Comparison of ENCODE assay signal across 12 mouse cellular contexts in the genomic region with DNA sequence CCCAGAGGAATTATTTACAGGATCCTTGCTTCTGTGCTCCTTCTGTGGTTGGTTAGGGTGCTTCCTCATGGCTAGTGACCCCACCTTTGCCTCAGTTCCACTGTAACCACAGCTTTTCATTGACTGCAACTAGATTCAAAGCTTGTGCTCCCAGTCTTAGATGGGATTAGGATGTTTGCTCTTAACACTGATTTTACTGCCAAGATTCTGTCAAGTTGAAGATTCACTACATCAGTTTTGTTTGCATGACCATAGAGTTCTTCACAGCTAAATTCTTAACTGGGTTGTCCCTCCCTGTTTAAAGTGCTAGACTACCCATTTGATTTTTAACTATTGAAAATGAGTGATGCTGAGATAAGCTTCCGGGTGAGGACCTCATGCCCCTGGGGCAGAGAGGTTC. TPM values are rescaled to one million over a fixed set of nuclear protein-coding genes. Genes with fewer than 3 reads are reported as not detected.
DNase-seq lines count a peak whose midpoint lies in the region; ATAC-seq and TF ChIP-seq lines count a peak whose summit lies in the region.
"Had no signal": no experiment of that assay in that cellular context is flagged by ENCODE, and none has a peak within 500 bp of the region (broad histone marks: within the 10 kb centered on the region; RNA-seq: fewer than 3 reads in every experiment).

No protein-coding gene starts in this region.

- TF ChIP-seq EP300 in liver, postnatal 0 days (IDR thresholded peaks at IDR 0.05; ENCODE audit: low read depth), result no peak

- no peak overlapping the region for H3K27ac ChIP-seq in forebrain, embryonic 14.5 days (ENCODE audit: low read depth, low read length)
- H3K27ac ChIP-seq in forebrain, postnatal 0 days (ENCODE audit: low read depth, low read length), result no peak overlapping the region
- H3K27ac ChIP-seq in liver, postnatal 0 days (ENCODE audit: low read depth), result peak overlapping the region; percentile 16; the same call in 1 of the 2 replicates
- no peak overlapping the region for H3K27ac ChIP-seq in liver, embryonic 12.5 days

- no peaks in the 10 kb centered on the region for H3K36me3 ChIP-seq in forebrain, embryonic 14.5 days (ENCODE audit: control insufficient read depth, insufficient read depth, low read length)
- H3K36me3 ChIP-seq in forebrain, postnatal 0 days (ENCODE audit: insufficient read depth), result no peaks in the 10 kb centered on the region
- no peaks in the 10 kb centered on the region; the same call in 1 of the 2 replicates for H3K36me3 ChIP-seq in liver, postnatal 0 days (replicated peaks; ENCODE audit: insufficient read depth, low read length)
- 0 out of 2 replicates have a peak, but pooled peaks cover 11% of the 10 kb centered on the region for H3K36me3 ChIP-seq in liver, embryonic 12.5 days
- peaks cover 41% of the 10 kb centered on the region for H3K36me3 ChIP-seq in megakaryocyte, embryonic 14.5 days (replicated peaks; ENCODE audit: low read length)

- H3K4me1 ChIP-seq in forebrain, embryonic 14.5 days (ENCODE audit: control insufficient read depth, insufficient read depth, low read length), result peaks cover 28% of the 10 kb centered on the region
- peaks cover 15% of the 10 kb centered on the region for H3K4me1 ChIP-seq in forebrain, postnatal 0 days (ENCODE audit: insufficient read depth)
- peaks cover 14% of the 10 kb centered on the region for H3K4me1 ChIP-seq in liver, postnatal 0 days (ENCODE audit: insufficient read depth)
- peaks cover 31% of the 10 kb centered on the region for H3K4me1 ChIP-seq in liver, embryonic 12.5 days
- H3K4me1 ChIP-seq in megakaryocyte, embryonic 14.5 days, result peaks cover 86% of the 10 kb centered on the region

- peak; percentile 46 for DNase-seq in forebrain, embryonic 14.5 days (ENCODE audit: low spot score)
- DNase-seq in forebrain, postnatal 0 days, result no peak
- DNase-seq in liver, postnatal 0 days, result no peak
- DNase-seq in adipocyte (ENCODE audit: low spot score), result peak; percentile 85
- DNase-seq in T-cell, adult 2 months (ENCODE audit: low spot score), result no peak
- DNase-seq in retina, postnatal 1 day, result no peak
- DNase-seq: adrenal gland, postnatal 10 days; lung, postnatal 4 days; right cerebral cortex, postnatal 4 days; thymus, adult 2 months had no signal

- no peak overlapping the region for H3K9ac ChIP-seq in forebrain, embryonic 14.5 days (ENCODE audit: low read length)
- H3K9ac ChIP-seq in forebrain, postnatal 0 days, result no peak overlapping the region
- no peak overlapping the region for H3K9ac ChIP-seq in liver, postnatal 0 days (replicated peaks)
- H3K9ac ChIP-seq in liver, embryonic 12.5 days, result no peak overlapping the region

- H3K4me3 ChIP-seq in forebrain, embryonic 14.5 days (ENCODE audit: low read depth, low read length), result no peak overlapping the region
- H3K4me3 ChIP-seq in forebrain, postnatal 0 days (ENCODE audit: low read depth, low read length), result no peak overlapping the region
- no peak overlapping the region for H3K4me3 ChIP-seq in liver, postnatal 0 days (ENCODE audit: low read depth, low read length)
- no peak overlapping the region for H3K4me3 ChIP-seq in liver, embryonic 12.5 days
- H3K4me3 ChIP-seq in megakaryocyte, embryonic 14.5 days (replicated peaks), result peak overlapping the region; percentile 3

- TF ChIP-seq CTCF in forebrain, postnatal 0 days (IDR thresholded peaks at IDR 0.05; ENCODE audit: low read depth), result no peak
- TF ChIP-seq CTCF in liver, postnatal 0 days (IDR thresholded peaks at IDR 0.05; ENCODE audit: low read depth), result no peak

- H3K27me3 ChIP-seq in forebrain, embryonic 14.5 days (replicated peaks; ENCODE audit: control insufficient read depth, insufficient read depth, low read length), result no peaks in the 10 kb centered on the region
- no peaks in the 10 kb centered on the region for H3K27me3 ChIP-seq in forebrain, postnatal 0 days (ENCODE audit: insufficient read depth, low read length)
- H3K27me3 ChIP-seq in liver, postnatal 0 days (ENCODE audit: insufficient read depth, low read length), result no peaks in the 10 kb centered on the region
- no peaks in the 10 kb centered on the region for H3K27me3 ChIP-seq in liver, embryonic 12.5 days (replicated peaks)
- H3K27me3 ChIP-seq in megakaryocyte, embryonic 14.5 days (replicated peaks), result no peaks in the 10 kb centered on the region

- 0 out of 2 replicates have a peak overlapping the region, but pooled peaks have one; percentile 13 for H3K4me2 ChIP-seq in forebrain, embryonic 14.5 days (ENCODE audit: low read length)
- no peak overlapping the region for H3K4me2 ChIP-seq in forebrain, postnatal 0 days (ENCODE audit: low read depth)
- peak overlapping the region; percentile 0; the same call in 1 of the 2 replicates for H3K4me2 ChIP-seq in liver, postnatal 0 days (ENCODE audit: low read depth, low read length)
- no peak overlapping the region for H3K4me2 ChIP-seq in liver, embryonic 12.5 days

- WGBS in forebrain, embryonic 14.5 days, result 45% methylated on average over 1 of the region's 1 CpGs
- 46% methylated on average over 1 of the region's 1 CpGs for WGBS in forebrain, postnatal 0 days
- 32% methylated on average over 1 of the region's 1 CpGs for WGBS in liver, postnatal 0 days (ENCODE audit: insufficient replicate concordance)
- WGBS in liver, embryonic 12.5 days (ENCODE audit: insufficient replicate concordance), result 52% methylated on average over 1 of the region's 1 CpGs

- ATAC-seq in forebrain, embryonic 14.5 days, result no peak
- no peak for ATAC-seq in forebrain, postnatal 0 days
- ATAC-seq in liver, postnatal 0 days, result no peak
- ATAC-seq in liver, embryonic 12.5 days, result no peak

- H3K9me3 ChIP-seq in forebrain, embryonic 14.5 days (replicated peaks; ENCODE audit: control insufficient read depth, low read length), result no peaks in the 10 kb centered on the region
- H3K9me3 ChIP-seq in forebrain, postnatal 0 days (ENCODE audit: low read length), result no peaks in the 10 kb centered on the region
- H3K9me3 ChIP-seq in liver, postnatal 0 days (ENCODE audit: low read length), result no peaks in the 10 kb centered on the region
- H3K9me3 ChIP-seq in liver, embryonic 12.5 days (replicated peaks), result no peaks in the 10 kb centered on the region
- H3K9me3 ChIP-seq in megakaryocyte, embryonic 14.5 days, result no peaks in the 10 kb centered on the region

RNA-seq across cellular contexts. Expression of a gene that starts 29.3 kb away (rescaled TPM):
- polyA plus RNA-seq in forebrain, embryonic 14.5 days (2014; fragmentation: Nextera tagmentation; extraction: Ambion mirVana), result 9.6 and 10.5 TPM in 2 replicates
- total RNA-seq in forebrain, postnatal 0 days (2014; rRNA removed), result 29.6 and 36.7 TPM in 2 replicates
- polyA plus RNA-seq in forebrain, postnatal 0 days (2015; fragmentation: Nextera tagmentation; extraction: Ambion mirVana), result 4.8 and 6.8 TPM in 2 replicates
- 4.6 and 4.8 TPM in 2 replicates for polyA plus RNA-seq in liver, postnatal 0 days (2015; fragmentation: Nextera tagmentation; extraction: Ambion mirVana)
- polyA plus RNA-seq in liver, embryonic 12.5 days (2016; fragmentation: Nextera tagmentation; extraction: Ambion mirVana), result 8.7 TPM in 2 replicates
- 3.2 and 5.4 TPM in 2 replicates for polyA plus RNA-seq in megakaryocyte, embryonic 14.5 days (2012; ENCODE audit: insufficient read depth, low replicate concordance)

RNA-seq across cellular contexts. Expression of a gene that starts 43.9 kb away (rescaled TPM):
- polyA plus RNA-seq in forebrain, embryonic 14.5 days (2014; fragmentation: Nextera tagmentation; extraction: Ambion mirVana), result 1.1 and 1.3 TPM in 2 replicates
- total RNA-seq in forebrain, postnatal 0 days (2014; rRNA removed), result 7.2 and 9.4 TPM in 2 replicates
- 2.2 and 4.0 TPM in 2 replicates for polyA plus RNA-seq in forebrain, postnatal 0 days (2015; fragmentation: Nextera tagmentation; extraction: Ambion mirVana)
- 8.1 and 8.4 TPM in 2 replicates for polyA plus RNA-seq in liver, postnatal 0 days (2015; fragmentation: Nextera tagmentation; extraction: Ambion mirVana)
- 38.0 and 41.6 TPM in 2 replicates for polyA plus RNA-seq in liver, embryonic 12.5 days (2016; fragmentation: Nextera tagmentation; extraction: Ambion mirVana)
- polyA plus RNA-seq in megakaryocyte, embryonic 14.5 days (2012; ENCODE audit: insufficient read depth, low replicate concordance), result 6.7 and 7.8 TPM in 2 replicates

Comparison
In these comparisons a context has a peak if more than half of its experiments do, and no peak if none do; other contexts are left out.
1. DNase-seq: peak in forebrain, embryonic 14.5 days (single experiment) and adipocyte (single experiment); none in forebrain, postnatal 0 days (single experiment), liver, postnatal 0 days (single experiment), T-cell, adult 2 months (single experiment) and retina, postnatal 1 day (single experiment).
2. H3K4me2 ChIP-seq: peak in forebrain, embryonic 14.5 days (single experiment) and liver, postnatal 0 days (single experiment); none in forebrain, postnatal 0 days (single experiment) and liver, embryonic 12.5 days (single experiment).